Mouse (Mus musculus) liver, embryonic 14.5 days (tissue): ENCODE results near the gene Reep3.

ENCODE experiments used
- CTCF ChIP-seq: IDR thresholded peaks from 2 replicates; pipeline ENCODE4 v1.5.1; 2016; ENCODE audit warnings: antibody characterized with exemption, low read depth, control low read depth
- EP300 ChIP-seq: IDR thresholded peaks from 2 replicates; pipeline ENCODE4 v1.6.1; 2016; ENCODE audit warnings: antibody characterized with exemption, low read depth

- TF ChIP-seq CTCF (no peak), EP300 (no peak)
Measured at GRCm38 (mm10) chr10:67069013-67069412, 27.7 kb downstream of the Reep3 start.
